Mouse (Mus musculus) macrophage (primary cell): ENCODE measurements around the gene Galns. TPM values are rescaled to one million over a fixed set of nuclear protein-coding genes. Genes with fewer than 3 reads are reported as not detected.

Experiments
- H3K27ac ChIP-seq: fragments of 350-480 bp; formaldehyde crosslinking; 2 replicates; pipeline ENCODE4 v1.9.0; 2021
- H3K36me3 ChIP-seq: fragments of 350-480 bp; formaldehyde crosslinking; 2 replicates; pipeline ENCODE4 v1.9.0; 2021; ENCODE audit errors: inconsistent target
- H3K4me3 ChIP-seq: fragments of 350-480 bp; formaldehyde crosslinking; 2 replicates; pipeline ENCODE4 v1.9.0; 2021; ENCODE audit errors: inconsistent target
- H3K79me2 ChIP-seq: fragments of 350-480 bp; formaldehyde crosslinking; 2 replicates; pipeline ENCODE4 v1.9.0; 2021; ENCODE audit errors: inconsistent target
- WGBS: methylation state at CpG from one replicate; pipeline ENCODE4 v1.1.7; 2026; ENCODE audit warnings: inconsistent platforms; ENCODE audit not compliant: missing documents; 5-methylcytosine and 5-hydroxymethylcytosine counted together
- polyA plus RNA-seq: library from polyadenylated mRNA; stranded (reverse); fragments of 250-400 nt; gene quantifications from 3 replicates; pipeline ENCODE4 v1.2.4, GENCODE M21; 2018; ENCODE audit warnings: inconsistent platforms

Galns gene
- polyA plus RNA-seq, 1 experiment from 2014 or later, result 140 TPM

GRCm38 (mm10) chr8:122571750-122572267 lies 39.5 kb downstream of the Galns start:
- no peak overlapping the region for H3K4me3 ChIP-seq
- peaks cover 64% of the 10 kb centered on the region for H3K79me2 ChIP-seq
- peaks cover 37% of the 10 kb centered on the region for H3K36me3 ChIP-seq
- H3K27ac ChIP-seq, result no peak overlapping the region
- 96% methylated on average over 17 of the region's 17 CpGs for WGBS

GRCm38 (mm10) chr8:122571153-122571552 lies 40.1 kb downstream of the Galns start:
- Histone ChIP-seq H3K36me3 (peaks cover 37% of the 10 kb centered on the region), H3K27ac (no peak overlapping the region), H3K79me2 (peaks cover 63% of the 10 kb centered on the region), H3K4me3 (no peak overlapping the region)
- WGBS, result 96% methylated on average over 11 of the region's 11 CpGs

GRCm38 (mm10) chr8:122569996-122570395 lies 41.3 kb downstream of the Galns start:
- H3K27ac ChIP-seq, result no peak overlapping the region
- H3K79me2 ChIP-seq, result peaks cover 63% of the 10 kb centered on the region
- no peak overlapping the region for H3K4me3 ChIP-seq
- peaks cover 37% of the 10 kb centered on the region for H3K36me3 ChIP-seq
- 98% methylated on average over 16 of the region's 16 CpGs for WGBS

- WGBS, result 80% methylated on average over 9 of the region's 9 CpGs
- H3K36me3 ChIP-seq, result peaks cover 37% of the 10 kb centered on the region
- H3K79me2 ChIP-seq, result peaks cover 57% of the 10 kb centered on the region
- H3K4me3 ChIP-seq, result peak overlapping the region; percentile 71
- peak overlapping the region; percentile 98 for H3K27ac ChIP-seq
Observed at GRCm38 (mm10) chr8:122569329-122569728, 41.9 kb downstream of the Galns start.

GRCm38 (mm10) chr8:122568881-122569309 lies 42.4 kb downstream of the Galns start:
- 28% methylated on average over 10 of the region's 10 CpGs for WGBS
- H3K79me2 ChIP-seq, result peaks cover 57% of the 10 kb centered on the region
- H3K4me3 ChIP-seq, result peak overlapping the region; percentile 71
- H3K27ac ChIP-seq, result peak overlapping the region; percentile 98
- peaks cover 37% of the 10 kb centered on the region for H3K36me3 ChIP-seq

- WGBS, result under 1% methylated on average over 28 of the region's 34 CpGs
- peaks cover 35% of the 10 kb centered on the region for H3K36me3 ChIP-seq
- peak overlapping the region; percentile 98 for H3K27ac ChIP-seq
- peaks cover 57% of the 10 kb centered on the region for H3K79me2 ChIP-seq
- peak overlapping the region; percentile 71 for H3K4me3 ChIP-seq
Observed at GRCm38 (mm10) chr8:122568109-122568504, 43.2 kb downstream of the Galns start.

- Histone ChIP-seq H3K4me3 (peak within 1 kb of the TSS; percentile 71), H3K79me2 (peaks cover 56% of the 10 kb centered on the region), H3K27ac (peak within 1 kb of the TSS; percentile 98), H3K36me3 (peaks cover 29% of the 10 kb centered on the region)
- under 1% methylated on average over 62 of the region's 62 CpGs for WGBS
Observed at GRCm38 (mm10) chr8:122567361-122568108, 43.7 kb downstream of the Galns start, which contains the start of gene Cdt1. TSS of gene Cdt1 (plus strand) at chr8:122568015.

- Histone ChIP-seq H3K4me3 (peak overlapping the region; percentile 71), H3K36me3 (peaks cover 21% of the 10 kb centered on the region), H3K79me2 (peaks cover 49% of the 10 kb centered on the region), H3K27ac (peak overlapping the region; percentile 98)
- 37% methylated on average over 6 of the region's 6 CpGs for WGBS
Observed at GRCm38 (mm10) chr8:122566766-122567165, 44.5 kb downstream of the Galns start.

- peak overlapping the region; percentile 98 for H3K27ac ChIP-seq
- WGBS, result 22% methylated on average over 25 of the region's 25 CpGs
- H3K79me2 ChIP-seq, result peaks cover 28% of the 10 kb centered on the region
- peak overlapping the region; percentile 20 for H3K4me3 ChIP-seq
- peaks cover 2% of the 10 kb centered on the region; the same call in 1 of the 2 replicates for H3K36me3 ChIP-seq
Observed at GRCm38 (mm10) chr8:122564363-122565352, 46.6 kb downstream of the Galns start.

- Histone ChIP-seq H3K27ac (peak overlapping the region; percentile 85), H3K36me3 (no peaks in the 10 kb centered on the region), H3K4me3 (no peak overlapping the region), H3K79me2 (peaks cover 12% of the 10 kb centered on the region)
- WGBS, result 19% methylated on average over 5 of the region's 5 CpGs
Observed at GRCm38 (mm10) chr8:122561199-122561598, 50.1 kb downstream of the Galns start.

- no peak overlapping the region for H3K4me3 ChIP-seq
- H3K79me2 ChIP-seq, result no peaks in the 10 kb centered on the region
- H3K36me3 ChIP-seq, result no peaks in the 10 kb centered on the region
- peak overlapping the region; percentile 99 for H3K27ac ChIP-seq
- 71% methylated on average over 7 of the region's 12 CpGs for WGBS
Observed at GRCm38 (mm10) chr8:122558671-122559349, 52.5 kb downstream of the Galns start.

GRCm38 (mm10) chr8:122557248-122558038 lies 53.8 kb downstream of the Galns start:
- Histone ChIP-seq H3K79me2 (no peaks in the 10 kb centered on the region), H3K27ac (peak overlapping the region; percentile 99), H3K4me3 (peak overlapping the region; percentile 48), H3K36me3 (no peaks in the 10 kb centered on the region)
- WGBS, result 28% methylated on average over 6 of the region's 10 CpGs
